Mouse (Mus musculus) embryonic fibroblast, embryonic 13.5 days (primary cell): ENCODE results near the gene Ccdc188.

Source experiments
- CTCF ChIP-seq: IDR thresholded peaks from 2 replicates; pipeline ENCODE4 v1.5.1; 2011; ENCODE audit warnings: mild to moderate bottlenecking, control low read depth, low read length, moderate library complexity, borderline replicate concordance; ENCODE audit not compliant: insufficient read depth
- POLR2A ChIP-seq: IDR thresholded peaks from 2 replicates; pipeline ENCODE4 v1.6.1; 2011; ENCODE audit warnings: low read depth, mild to moderate bottlenecking, control low read depth, low read length, moderate library complexity

- no peak for TF ChIP-seq CTCF
- TF ChIP-seq POLR2A: no peak; the same call in 1 of the 2 replicates
These were observed 31.8 kb downstream of the Ccdc188 start for GRCm38 (mm10) chr16:18249364-18249967.
